Mouse (Mus musculus): ENCODE data around the gene Mtfr2.

Mtfr2 gene

GRCm38 (mm10) chr10:20379071-20379735 is 31.6 kb downstream of the Mtfr2 start:
- no peak for DNase-seq

- no peak for DNase-seq
Measured at GRCm38 (mm10) chr10:20380798-20381197, 33.2 kb downstream of the Mtfr2 start.

GRCm38 (mm10) chr10:20381352-20381751 is 33.8 kb downstream of the Mtfr2 start:
- no peak for DNase-seq

GRCm38 (mm10) chr10:20382807-20383419 is 35.3 kb downstream of the Mtfr2 start:
- no peak for DNase-seq

- DNase-seq = no peak
Measured at GRCm38 (mm10) chr10:20390568-20390967, 43.0 kb downstream of the Mtfr2 start.

GRCm38 (mm10) chr10:20394815-20395214 is 47.2 kb downstream of the Mtfr2 start:
- no peak for DNase-seq

- DNase-seq = no peak
Measured at GRCm38 (mm10) chr10:20395778-20396177, 48.2 kb downstream of the Mtfr2 start.

- DNase-seq = no peak
Measured at GRCm38 (mm10) chr10:20398224-20398623, 50.7 kb downstream of the Mtfr2 start.

- no peak for DNase-seq
Measured at GRCm38 (mm10) chr10:20398641-20399390, 51.2 kb downstream of the Mtfr2 start.

- no peak for DNase-seq
Measured at GRCm38 (mm10) chr10:20400406-20400805, 52.8 kb downstream of the Mtfr2 start.

GRCm38 (mm10) chr10:20402941-20403340 is 55.4 kb downstream of the Mtfr2 start:
- no peak for DNase-seq

- DNase-seq = peak; percentile 21 to 61
Measured at GRCm38 (mm10) chr10:20405471-20405870, 57.9 kb downstream of the Mtfr2 start.

GRCm38 (mm10) chr10:20408336-20408735 is 60.8 kb downstream of the Mtfr2 start:
- DNase-seq = no peak

- no peak for DNase-seq
Measured at GRCm38 (mm10) chr10:20409181-20409580, 61.6 kb downstream of the Mtfr2 start.
